Comparison of ENCODE assay signal across 18 mouse cellular contexts in genomic region chr13:120096938-120097256, GRCm38 (mm10). TPM values are rescaled to one million over a fixed set of nuclear protein-coding genes. Genes with fewer than 3 reads are reported as not detected.
DNase-seq lines count a peak whose midpoint lies in the region; ATAC-seq and TF ChIP-seq lines count a peak whose summit lies in the region.
"Not testable (repeated sequence)": the region's sequence is repeated elsewhere in the genome, so short reads cannot be mapped to it uniquely, and the experiment has no call there.
"Had no signal": no experiment of that assay in that cellular context is flagged by ENCODE, and none has a peak within 500 bp of the region (broad histone marks: within the 10 kb centered on the region; RNA-seq: fewer than 3 reads in every experiment).

No protein-coding gene starts in this region.

- H3K27me3 ChIP-seq in hindbrain, embryonic 11.5 days (ENCODE audit: control insufficient read depth, insufficient read depth, low read length); intestine, embryonic 15.5 days (replicated peaks); limb, embryonic 13.5 days; neural tube, embryonic 11.5 days (ENCODE audit: control insufficient read depth, insufficient read depth, low read length); stomach, postnatal 0 days (ENCODE audit: control insufficient read depth, insufficient read depth, low read length): not testable (repeated sequence)

- H3K4me3 ChIP-seq in bone marrow macrophage, adult 2 months (ENCODE audit: insufficient read depth, low read length): peak overlapping the region; percentile 20; the same call in 1 of the 2 replicates
- H3K4me3 ChIP-seq in hindbrain, embryonic 11.5 days (ENCODE audit: low read depth, low read length); intestine, embryonic 15.5 days (replicated peaks); neural tube, embryonic 11.5 days (ENCODE audit: low read depth, low read length); stomach, postnatal 0 days (ENCODE audit: low read depth, low read length): not testable (repeated sequence)
- H3K4me3 ChIP-seq in limb, embryonic 13.5 days: peak overlapping the region; percentile 21; the same call in 1 of the 2 replicates

- peak; percentile 1 for DNase-seq in hindbrain, embryonic 11.5 days (ENCODE audit: low spot score)
- not testable (repeated sequence) for DNase-seq in neural tube, embryonic 11.5 days (ENCODE audit: low spot score); stomach, postnatal 0 days (ENCODE audit: low spot score)

- TF ChIP-seq POLR2A in bone marrow macrophage, adult 2 months (IDR thresholded peaks at IDR 0.05; ENCODE audit: borderline replicate concordance, low read depth, low read length): not testable (repeated sequence)

- not testable (repeated sequence) for H3K9ac ChIP-seq in hindbrain, embryonic 11.5 days (ENCODE audit: low read depth, low read length); intestine, embryonic 15.5 days; limb, embryonic 13.5 days; neural tube, embryonic 11.5 days (ENCODE audit: low read length); stomach, postnatal 0 days (ENCODE audit: low read length)

- H3K9me3 ChIP-seq in hindbrain, embryonic 11.5 days (ENCODE audit: control insufficient read depth, low read length); intestine, embryonic 15.5 days; limb, embryonic 13.5 days; neural tube, embryonic 11.5 days (ENCODE audit: control insufficient read depth, low read length); stomach, postnatal 0 days (ENCODE audit: control insufficient read depth, low read length): not testable (repeated sequence)

- 0 out of 2 replicates have a peak, but pooled peaks have one; percentile 1 for ATAC-seq in granulocyte monocyte progenitor cell, adult 5-6 weeks (replicated peaks; ENCODE audit: poor library complexity, severe bottlenecking)
- peak; percentile 66; the same call in 1 of the 2 replicates for ATAC-seq in hindbrain, embryonic 11.5 days (ENCODE audit: low FRiP score)
- peak; percentile 40 for ATAC-seq in intestine, embryonic 15.5 days
- ATAC-seq in limb, embryonic 13.5 days (ENCODE audit: low FRiP score, low read depth): peak; percentile 42
- peak; percentile 11; the same call in 1 of the 2 replicates for ATAC-seq in megakaryocyte-erythroid progenitor cell, adult 5-6 weeks (replicated peaks; ENCODE audit: low FRiP score, low TSS enrichment, poor library complexity, severe bottlenecking)
- ATAC-seq in neural tube, embryonic 11.5 days (ENCODE audit: insufficient read depth, low FRiP score, low TSS enrichment): peak; percentile 49
- 0 out of 2 replicates have a peak, but pooled peaks have one; percentile 35 for ATAC-seq in stomach, postnatal 0 days (ENCODE audit: low FRiP score, low TSS enrichment)

- 0% methylated on average over 4 of the region's 13 CpGs for WGBS in hindbrain, embryonic 11.5 days
- WGBS in intestine, embryonic 15.5 days: under 1% methylated on average over 7 of the region's 13 CpGs
- 2% methylated on average over 7 of the region's 13 CpGs for WGBS in limb, embryonic 13.5 days
- WGBS in neural tube, embryonic 11.5 days: 0% methylated on average over 4 of the region's 13 CpGs
- 3% methylated on average over 4 of the region's 13 CpGs for WGBS in stomach, postnatal 0 days

- TF ChIP-seq CTCF in bone marrow macrophage, adult 2 months (IDR thresholded peaks at IDR 0.05; ENCODE audit: low read depth, low read length); stomach, postnatal 0 days (IDR thresholded peaks at IDR 0.05; ENCODE audit: low read depth): not testable (repeated sequence)

- not testable (repeated sequence) for H3K4me1 ChIP-seq in bone marrow macrophage, adult 2 months (ENCODE audit: control insufficient read depth, insufficient read depth, low read length); hindbrain, embryonic 11.5 days (replicated peaks; ENCODE audit: control insufficient read depth, insufficient read depth, low read length); intestine, embryonic 15.5 days (replicated peaks); limb, embryonic 13.5 days; neural tube, embryonic 11.5 days (ENCODE audit: control insufficient read depth, insufficient read depth, low read length); stomach, postnatal 0 days (replicated peaks; ENCODE audit: control insufficient read depth, insufficient read depth)

- not testable (repeated sequence) for H3K27ac ChIP-seq in bone marrow macrophage, adult 2 months (ENCODE audit: insufficient read depth, low read depth, low read length); hindbrain, embryonic 11.5 days (ENCODE audit: low read depth, low read length); intestine, embryonic 15.5 days; limb, embryonic 13.5 days; neural tube, embryonic 11.5 days (ENCODE audit: low read depth, low read length); stomach, postnatal 0 days (replicated peaks)

- not testable (repeated sequence) for H3K36me3 ChIP-seq in hindbrain, embryonic 11.5 days (ENCODE audit: control insufficient read depth, insufficient read depth, low read length); intestine, embryonic 15.5 days; limb, embryonic 13.5 days; neural tube, embryonic 11.5 days (ENCODE audit: control insufficient read depth, insufficient read depth, low read length); stomach, postnatal 0 days (ENCODE audit: control insufficient read depth, insufficient read depth, low read length)

- TF ChIP-seq EP300 in stomach, postnatal 0 days (optimal IDR thresholded peaks at IDR 0.05): not testable (repeated sequence)

- not testable (repeated sequence) for H3K4me2 ChIP-seq in hindbrain, embryonic 11.5 days (replicated peaks; ENCODE audit: low read depth, low read length); neural tube, embryonic 11.5 days (ENCODE audit: low read depth); stomach, postnatal 0 days (replicated peaks; ENCODE audit: low read depth)
- H3K4me2 ChIP-seq in intestine, embryonic 15.5 days (replicated peaks): peak overlapping the region; percentile 34; the same call in 1 of the 2 replicates
- H3K4me2 ChIP-seq in limb, embryonic 13.5 days (replicated peaks): 0 out of 2 replicates have a peak overlapping the region, but pooled peaks have one; percentile 27

RNA-seq across cellular contexts. Expression of gene Gm20767, which starts 43.1 kb away (rescaled TPM):
- polyA plus RNA-seq in bone marrow macrophage, adult 2 months (2012; ENCODE audit: insufficient read depth, insufficient read length, missing spikeins): not detected in 2 replicates
- not detected in 2 replicates for total RNA-seq in granulocyte monocyte progenitor cell, adult 5-6 weeks (2014; fragmentation: Nextera tagmentation)
- total RNA-seq in granulocyte monocyte progenitor cell, adult 5-6 weeks (2017): not detected in 2 replicates
- polyA plus RNA-seq in hindbrain, embryonic 11.5 days (2014; fragmentation: Nextera tagmentation; extraction: Ambion mirVana): not detected in 2 replicates
- polyA plus RNA-seq in intestine, embryonic 15.5 days (2015; fragmentation: Nextera tagmentation; extraction: Ambion mirVana): not detected in 2 replicates
- not detected in 2 replicates for polyA plus RNA-seq in limb, embryonic 13.5 days (2015; fragmentation: Nextera tagmentation; extraction: Ambion mirVana)
- total RNA-seq in megakaryocyte-erythroid progenitor cell, adult 5-6 weeks (2014; fragmentation: Nextera tagmentation): not detected in 2 replicates
- total RNA-seq in megakaryocyte-erythroid progenitor cell, adult 5-6 weeks (2017): not detected in 2 replicates
- polyA plus RNA-seq in neural tube, embryonic 11.5 days (2014; fragmentation: Nextera tagmentation; extraction: Ambion mirVana): not detected in 2 replicates
- not detected in 2 replicates for polyA plus RNA-seq in stomach, postnatal 0 days (2015; fragmentation: Nextera tagmentation; extraction: Ambion mirVana)
- total RNA-seq: adrenal gland, postnatal 14 days; gastrocnemius, adult 8-10 months; heart, adult 18-20 months; heart, postnatal 36 days; left cerebral cortex, adult 8-10 months had no signal
- polyA plus RNA-seq: activated CD4-positive, CD25-positive, alpha-beta regulatory T cell, adult 4 months; limb, embryonic 15.5 days; liver, postnatal 0 days; macrophage; thymus, postnatal 0 days had no signal

RNA-seq across cellular contexts. Expression of gene Gm21188, which starts 44.9 kb away (rescaled TPM):
- polyA plus RNA-seq in bone marrow macrophage, adult 2 months (2012; ENCODE audit: insufficient read depth, insufficient read length, missing spikeins): 217 and 233 TPM in 2 replicates
- 63.0 and 68.6 TPM in 2 replicates for total RNA-seq in granulocyte monocyte progenitor cell, adult 5-6 weeks (2014; fragmentation: Nextera tagmentation)
- 31.0 and 37.9 TPM in 2 replicates for total RNA-seq in granulocyte monocyte progenitor cell, adult 5-6 weeks (2017)
- polyA plus RNA-seq in hindbrain, embryonic 11.5 days (2014; fragmentation: Nextera tagmentation; extraction: Ambion mirVana): not detected in 2 replicates
- 0.16 TPM in 1 of 2 replicates, not detected in the other for polyA plus RNA-seq in intestine, embryonic 15.5 days (2015; fragmentation: Nextera tagmentation; extraction: Ambion mirVana)
- polyA plus RNA-seq in limb, embryonic 13.5 days (2015; fragmentation: Nextera tagmentation; extraction: Ambion mirVana): not detected in 2 replicates
- 3.7 TPM in 1 of 2 replicates, not detected in the other for total RNA-seq in megakaryocyte-erythroid progenitor cell, adult 5-6 weeks (2014; fragmentation: Nextera tagmentation)
- total RNA-seq in megakaryocyte-erythroid progenitor cell, adult 5-6 weeks (2017): 0.99 TPM in 1 of 2 replicates, not detected in the other
- not detected in 2 replicates for polyA plus RNA-seq in neural tube, embryonic 11.5 days (2014; fragmentation: Nextera tagmentation; extraction: Ambion mirVana)
- polyA plus RNA-seq in stomach, postnatal 0 days (2015; fragmentation: Nextera tagmentation; extraction: Ambion mirVana): not detected in 2 replicates
- total RNA-seq: left cerebral cortex, adult 8-10 months had no signal

Comparison
In these comparisons a context has a peak if more than half of its experiments do, and no peak if none do; other contexts are left out.
1. ATAC-seq: peak in every context shown above with its lines; median percentile 66 in hindbrain, embryonic 11.5 days; 49 in neural tube, embryonic 11.5 days; 42 in limb, embryonic 13.5 days; 40 in intestine, embryonic 15.5 days; 35 in stomach, postnatal 0 days; 11 in megakaryocyte-erythroid progenitor cell, adult 5-6 weeks; 1 in granulocyte monocyte progenitor cell, adult 5-6 weeks.
2. RNA of gene Gm21188, which starts 44.9 kb away (polyA plus RNA-seq): 217 to 233 TPM in bone marrow macrophage, adult 2 months; 0.16 TPM in intestine, embryonic 15.5 days, not detected in hindbrain, embryonic 11.5 days, not detected in stomach, postnatal 0 days, not detected in limb, embryonic 13.5 days and not detected in neural tube, embryonic 11.5 days; every median in the first group is over 100 times any median in the second.